Mouse (Mus musculus) lung, embryonic 16.5 days (tissue): Measurements from ENCODE around the gene Gad2. TPM values are rescaled to one million over a fixed set of nuclear protein-coding genes. Genes with fewer than 3 reads are reported as not detected.
A peak's percentile ranks its signal among the peaks of the same experiment; 100 is the strongest.

Experiments used
- ATAC-seq: fragments of 200-750 bp; cut with Nextera tagmentation; 2 replicates; pipeline ENCODE4 v1.8.0; 2017; ENCODE audit warnings: low read depth, mild to moderate bottlenecking, moderate library complexity
- H3K27ac ChIP-seq: fragments of 300-500 bp; sonication (generic); 2 replicates; pipeline ENCODE4 v1.5.1; 2014; ENCODE audit warnings: mild to moderate bottlenecking, control low read depth, low read length
- H3K27me3 ChIP-seq: fragments of 300-500 bp; sonication (generic); 2 replicates; pipeline ENCODE4 v1.6.1; 2014; ENCODE audit warnings: low read depth, low read length, mixed read lengths; ENCODE audit not compliant: control insufficient read depth, insufficient read depth
- H3K36me3 ChIP-seq: fragments of 300-500 bp; sonication (generic); 2 replicates; pipeline ENCODE4 v1.6.1; 2014; ENCODE audit warnings: low read length; ENCODE audit not compliant: control insufficient read depth, insufficient read depth
- H3K4me1 ChIP-seq: fragments of 300-500 bp; sonication (generic); replicated peaks from 2 replicates; pipeline ENCODE4 v1.6.1; 2014; ENCODE audit warnings: low read length, mixed read lengths; ENCODE audit not compliant: control insufficient read depth, insufficient read depth
- H3K4me2 ChIP-seq: fragments of 300-500 bp; sonication (generic); 2 replicates; pipeline ENCODE4 v1.6.1; 2014; ENCODE audit warnings: low read depth, low read length, control low read depth
- H3K4me3 ChIP-seq: fragments of 300-500 bp; sonication (generic); 2 replicates; pipeline ENCODE4 v1.5.1; 2014; ENCODE audit warnings: mild to moderate bottlenecking, low read length, control low read depth
- H3K9ac ChIP-seq: fragments of 300-500 bp; sonication (generic); 2 replicates; pipeline ENCODE4 v1.6.1; 2014; ENCODE audit warnings: low read length, control low read depth
- H3K9me3 ChIP-seq: fragments of 300-500 bp; sonication (generic); 2 replicates; pipeline ENCODE4 v1.6.1; 2016; ENCODE audit warnings: low read length; ENCODE audit not compliant: control insufficient read depth
- WGBS: fragments of 180-500 bp; shearing (Covaris S2); extraction: QIAGEN DNeasy Blood & Tissue Kit; methylation state at CpG from one replicate; pipeline ENCODE4 v1.1.7; 2014; 5-methylcytosine and 5-hydroxymethylcytosine counted together
- polyA plus RNA-seq: library from polyadenylated mRNA; unstranded; fragments of >200 nt; fragmentation: Nextera tagmentation; extraction: Ambion mirVana; gene quantifications from 2 replicates; pipeline ENCODE4 v1.2.1, GENCODE M21; 2015

Gene Gad2
- polyA plus RNA-seq, 1 experiment from 2014 or later = 0.21 TPM

DNA sequence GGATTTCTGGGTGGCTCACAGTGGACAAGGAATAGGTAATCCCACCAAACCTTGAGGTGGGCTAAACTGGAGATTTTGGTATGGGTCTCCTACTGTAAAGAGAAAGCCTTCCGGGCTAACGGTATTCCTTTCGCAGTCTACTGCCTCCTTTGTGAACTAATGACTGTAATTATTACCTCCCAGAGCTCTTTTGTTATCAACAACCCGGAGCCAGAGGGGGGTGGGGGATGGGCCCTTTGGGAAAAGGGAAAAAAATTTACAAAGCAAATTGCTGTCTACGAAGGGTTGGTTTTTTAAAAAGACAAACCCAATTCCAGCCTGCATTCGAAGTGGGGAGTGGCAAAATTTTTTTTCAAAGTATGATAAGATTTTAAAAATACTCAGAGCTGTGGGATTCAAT lies 2.0 kb upstream of the Gad2 start:
- no peaks in the 10 kb centered on the region for H3K9me3 ChIP-seq
- peaks cover 4% of the 10 kb centered on the region; the same call in 1 of the 2 replicates for H3K4me1 ChIP-seq
- under 1% methylated on average over 6 of the region's 6 CpGs for WGBS
- H3K36me3 ChIP-seq = no peaks in the 10 kb centered on the region
- no peak overlapping the region for H3K4me2 ChIP-seq
- no peak overlapping the region for H3K4me3 ChIP-seq
- no peak for ATAC-seq
- peaks cover 67% of the 10 kb centered on the region for H3K27me3 ChIP-seq
- H3K9ac ChIP-seq = no peak overlapping the region
- H3K27ac ChIP-seq = no peak overlapping the region

DNA sequence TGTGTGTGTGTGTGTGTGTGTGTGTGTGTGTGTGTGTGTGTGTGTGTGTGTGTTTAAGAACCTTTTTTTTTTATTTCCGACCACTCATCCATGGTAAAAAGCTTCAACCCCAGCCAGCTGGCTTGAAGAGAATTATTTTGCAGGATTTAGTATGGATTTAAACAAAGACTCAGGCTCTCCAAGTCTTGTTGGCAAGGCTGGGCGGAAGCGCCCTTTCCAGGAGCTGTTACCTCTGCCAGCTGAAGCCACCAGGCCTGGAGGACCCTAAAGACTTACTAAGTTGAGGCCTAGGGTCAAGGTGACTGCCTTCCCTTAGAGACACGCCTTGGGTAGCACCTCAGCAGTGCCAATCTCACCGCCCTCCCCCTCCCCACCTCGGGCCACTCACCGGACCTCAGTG lies 1.5 kb upstream of the Gad2 start:
- no peak overlapping the region for H3K27ac ChIP-seq
- H3K4me2 ChIP-seq = no peak overlapping the region
- H3K27me3 ChIP-seq = peaks cover 72% of the 10 kb centered on the region
- peaks cover 4% of the 10 kb centered on the region; the same call in 1 of the 2 replicates for H3K4me1 ChIP-seq
- no peak overlapping the region for H3K4me3 ChIP-seq
- H3K9me3 ChIP-seq = no peaks in the 10 kb centered on the region
- no peak overlapping the region for H3K9ac ChIP-seq
- ATAC-seq = no peak
- WGBS = 7% methylated on average over 7 of the region's 7 CpGs
- no peaks in the 10 kb centered on the region for H3K36me3 ChIP-seq

DNA sequence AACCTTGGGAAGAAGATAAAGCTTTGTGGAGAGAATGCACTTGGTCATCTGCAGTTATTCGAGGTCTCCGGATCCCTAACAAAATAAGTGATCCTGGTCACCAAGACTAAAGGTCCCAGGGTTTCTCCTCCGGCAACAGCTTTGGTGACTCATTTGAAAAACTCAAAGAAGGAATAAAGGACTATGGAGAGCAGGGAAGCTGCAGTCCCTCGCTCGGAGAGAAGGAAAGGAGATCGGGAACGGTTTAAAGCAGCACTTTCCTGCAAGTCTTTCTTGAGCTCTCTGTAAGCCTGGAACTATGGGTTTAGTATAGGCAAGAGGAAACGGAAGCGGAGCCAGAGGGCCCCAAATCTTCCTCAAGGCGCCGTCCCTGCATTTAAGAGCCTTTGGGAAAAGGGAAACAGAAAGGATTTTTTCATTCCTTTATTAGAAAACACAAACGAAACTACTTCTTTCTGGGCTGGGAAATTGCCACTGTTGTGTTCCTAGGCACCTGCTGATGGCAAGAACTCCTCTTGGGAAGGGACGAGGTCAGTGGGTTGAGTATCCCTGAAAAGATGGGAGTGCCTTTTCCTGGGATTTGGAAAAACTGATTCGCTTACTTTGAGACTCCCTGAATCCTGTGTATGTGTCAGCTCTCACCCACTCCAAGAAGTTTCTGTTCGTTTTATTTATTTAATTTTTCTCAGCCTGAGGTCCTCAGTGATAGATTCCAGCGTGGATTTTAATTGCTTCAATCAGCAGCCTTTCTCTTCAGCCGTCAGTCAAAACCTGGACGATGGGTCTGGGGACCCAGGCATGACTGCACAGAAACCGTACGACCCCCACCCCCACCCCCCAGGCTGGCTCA lies 802 bp upstream of the Gad2 start:
- Histone ChIP-seq H3K9ac (no peak overlapping the region), H3K27me3 (peaks cover 74% of the 10 kb centered on the region), H3K4me2 (no peak overlapping the region), H3K9me3 (no peaks in the 10 kb centered on the region), H3K36me3 (no peaks in the 10 kb centered on the region), H3K27ac (no peak overlapping the region), H3K4me1 (peaks cover 4% of the 10 kb centered on the region; the same call in 1 of the 2 replicates), H3K4me3 (no peak overlapping the region)
- 4% methylated on average over 20 of the region's 20 CpGs for WGBS
- no peak for ATAC-seq

GRCm38 (mm10) chr2:22623111-22624070 lies 1.4 kb downstream of the Gad2 start:
- H3K4me3 ChIP-seq = peak overlapping the region; percentile 35
- H3K4me2 ChIP-seq = peak overlapping the region; percentile 50
- peaks cover 4% of the 10 kb centered on the region; the same call in 1 of the 2 replicates for H3K4me1 ChIP-seq
- ATAC-seq = no peak
- no peaks in the 10 kb centered on the region for H3K36me3 ChIP-seq
- H3K27me3 ChIP-seq = peaks cover 81% of the 10 kb centered on the region
- no peak overlapping the region for H3K27ac ChIP-seq
- H3K9ac ChIP-seq = no peak overlapping the region
- under 1% methylated on average over 60 of the region's 60 CpGs for WGBS
- no peaks in the 10 kb centered on the region for H3K9me3 ChIP-seq

- H3K4me2 ChIP-seq = no peak overlapping the region
- H3K27me3 ChIP-seq = peaks cover 73% of the 10 kb centered on the region
- no peak overlapping the region for H3K9ac ChIP-seq
- H3K9me3 ChIP-seq = no peaks in the 10 kb centered on the region
- 5% methylated on average over 27 of the region's 27 CpGs for WGBS
- H3K27ac ChIP-seq = no peak overlapping the region
- peaks cover 4% of the 10 kb centered on the region; the same call in 1 of the 2 replicates for H3K4me1 ChIP-seq
- no peak overlapping the region for H3K4me3 ChIP-seq
- no peak for ATAC-seq
- H3K36me3 ChIP-seq = no peaks in the 10 kb centered on the region
These were observed 2.4 kb downstream of the Gad2 start for GRCm38 (mm10) chr2:22624188-22624975.

DNA sequence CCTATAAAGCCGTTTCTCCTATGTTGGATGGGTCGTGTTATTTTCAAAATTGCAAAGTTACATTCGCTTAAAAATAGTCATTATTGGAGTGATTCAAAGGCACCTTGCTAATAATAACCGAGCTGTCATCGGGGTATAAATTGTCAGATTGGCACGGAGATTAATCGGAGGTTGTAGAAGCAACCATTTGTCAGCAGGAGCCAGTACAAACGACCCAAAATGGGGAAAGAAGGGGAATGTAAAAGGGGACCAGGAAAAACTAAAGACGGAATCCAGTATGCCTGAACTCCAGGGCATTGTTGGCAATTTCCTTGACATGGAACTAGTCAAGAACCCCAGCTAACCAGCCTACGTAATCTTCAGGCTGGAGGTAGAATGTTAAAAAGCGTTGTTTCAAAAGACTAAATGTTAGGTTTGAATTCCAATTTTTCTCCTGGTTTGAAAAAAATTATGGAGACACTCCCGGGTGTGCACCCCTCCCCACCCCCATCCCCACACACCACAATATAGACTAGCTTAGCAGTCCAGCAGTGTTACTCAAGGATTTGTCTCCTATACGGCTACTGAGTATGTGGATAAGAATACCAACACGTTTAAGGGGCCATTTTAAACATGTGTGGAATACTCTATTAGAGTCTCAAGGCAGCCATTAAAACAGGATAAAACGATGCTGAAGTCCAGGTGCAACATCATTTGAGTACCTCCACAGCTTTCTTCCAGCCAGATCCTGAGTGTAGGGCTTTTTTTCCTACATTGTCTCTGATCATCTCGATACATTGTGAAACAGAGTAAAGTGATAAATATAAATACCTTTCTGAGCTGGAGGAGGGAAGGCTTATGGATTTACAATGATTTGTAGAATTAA lies 3.3 kb downstream of the Gad2 start:
- 12% methylated on average over 16 of the region's 16 CpGs for WGBS
- ATAC-seq = no peak

DNA sequence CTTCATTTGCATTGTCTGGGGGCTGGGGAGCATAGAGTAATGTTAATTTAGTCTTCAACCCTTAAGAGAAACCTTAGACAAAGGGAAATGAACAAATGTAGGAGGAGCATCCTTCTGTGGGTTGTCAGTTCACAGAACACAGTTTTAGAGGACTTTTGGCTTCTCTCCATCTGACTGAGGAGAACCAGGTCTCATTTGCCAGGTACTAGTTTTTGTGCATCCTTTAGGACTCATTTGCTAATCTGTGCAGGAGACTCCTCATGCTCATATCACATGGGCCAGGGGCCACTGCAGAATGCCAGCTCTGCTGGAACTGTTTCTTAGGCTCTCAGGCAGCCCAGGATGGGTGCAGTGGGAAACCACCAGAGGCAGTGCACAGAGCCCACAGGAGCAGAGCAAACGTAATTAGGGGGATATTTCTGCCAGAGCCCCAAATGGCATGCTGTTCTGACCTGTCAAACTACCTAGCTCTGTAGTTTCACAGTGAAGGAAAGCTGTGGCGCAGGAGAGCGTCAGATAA lies 5.2 kb downstream of the Gad2 start:
- no peak overlapping the region for H3K9ac ChIP-seq
- no peak for ATAC-seq
- H3K36me3 ChIP-seq = no peaks in the 10 kb centered on the region
- H3K27ac ChIP-seq = no peak overlapping the region
- peaks cover 45% of the 10 kb centered on the region for H3K27me3 ChIP-seq
- peaks cover 4% of the 10 kb centered on the region; the same call in 1 of the 2 replicates for H3K4me1 ChIP-seq
- no peak overlapping the region for H3K4me2 ChIP-seq
- H3K4me3 ChIP-seq = no peak overlapping the region
- 33% methylated on average over 3 of the region's 3 CpGs for WGBS
- no peaks in the 10 kb centered on the region for H3K9me3 ChIP-seq

More for the DNA sequence above, 3.3 kb downstream of the Gad2 start:
- Histone ChIP-seq H3K4me1 (peaks cover 4% of the 10 kb centered on the region; the same call in 1 of the 2 replicates), H3K4me3 (no peak overlapping the region), H3K36me3 (no peaks in the 10 kb centered on the region), H3K9ac (no peak overlapping the region), H3K27me3 (peaks cover 63% of the 10 kb centered on the region), H3K4me2 (no peak overlapping the region), H3K27ac (no peak overlapping the region), H3K9me3 (no peaks in the 10 kb centered on the region)

DNA sequence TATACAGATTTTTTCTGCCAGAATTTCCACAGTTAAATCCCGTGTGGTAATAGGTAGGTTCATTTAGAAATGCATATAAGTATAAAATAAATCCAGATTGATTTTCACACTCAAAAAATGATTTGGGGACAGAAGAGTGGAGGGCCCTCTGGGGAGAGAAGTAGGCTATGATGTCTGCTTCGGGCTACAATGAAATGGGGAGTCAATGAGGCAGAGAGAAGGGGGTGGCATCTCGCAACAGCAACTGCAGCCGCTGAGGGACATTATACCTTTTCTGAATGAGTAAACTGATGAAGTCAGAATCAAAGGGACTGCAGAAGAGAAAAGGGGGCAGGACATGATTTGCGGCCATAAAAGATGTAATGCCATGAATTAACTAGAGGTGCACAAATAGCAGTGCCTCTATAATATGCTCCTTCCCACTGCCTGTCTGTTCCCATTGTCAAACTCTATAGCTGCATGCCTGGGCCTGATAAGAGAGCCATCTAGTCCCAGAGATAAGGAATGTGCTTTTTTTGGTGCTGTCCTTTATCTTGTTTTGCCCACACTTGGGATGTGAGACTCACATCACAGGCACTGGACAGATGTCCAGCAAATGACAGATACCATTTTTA lies 5.9 kb downstream of the Gad2 start:
- H3K9ac ChIP-seq = no peak overlapping the region
- no peaks in the 10 kb centered on the region for H3K9me3 ChIP-seq
- ATAC-seq = no peak
- WGBS = 31% methylated on average over 5 of the region's 5 CpGs
- no peak overlapping the region for H3K4me2 ChIP-seq
- H3K27ac ChIP-seq = no peak overlapping the region
- H3K27me3 ChIP-seq = peaks cover 37% of the 10 kb centered on the region
- H3K36me3 ChIP-seq = no peaks in the 10 kb centered on the region
- H3K4me1 ChIP-seq = no peaks in the 10 kb centered on the region
- H3K4me3 ChIP-seq = no peak overlapping the region
